Mouse (Mus musculus) hindbrain, embryonic 11.5 days (tissue): ENCODE measurements around the gene 5730596B20Rik. TPM values are rescaled to one million over a fixed set of nuclear protein-coding genes. Genes with fewer than 3 reads are reported as not detected.

ENCODE experiments used
- ATAC-seq: fragments of 200-750 bp; cut with Nextera tagmentation; 2 replicates; pipeline ENCODE4 v1.8.0; 2017; ENCODE audit warnings: mild to moderate bottlenecking, moderate TSS enrichment, moderate library complexity; ENCODE audit not compliant: low FRiP score
- DNase-seq: peaks from one replicate; pipeline ENCODE4 v3.0.0-alpha.2; 2015; ENCODE audit warnings: low spot score
- H3K27ac ChIP-seq: fragments of 300-500 bp; sonication (generic); 2 replicates; pipeline ENCODE4 v1.5.1; 2014; ENCODE audit warnings: mild to moderate bottlenecking, low read depth, low read length
- H3K27me3 ChIP-seq: fragments of 300-500 bp; sonication (generic); 2 replicates; pipeline ENCODE4 v1.6.1; 2014; ENCODE audit warnings: mild to moderate bottlenecking, low read length, moderate library complexity, mixed read lengths; ENCODE audit not compliant: control insufficient read depth, insufficient read depth
- H3K36me3 ChIP-seq: fragments of 300-500 bp; sonication (generic); 2 replicates; pipeline ENCODE4 v1.6.1; 2014; ENCODE audit warnings: mild to moderate bottlenecking, low read length, moderate library complexity, mixed read lengths; ENCODE audit not compliant: control insufficient read depth, insufficient read depth
- H3K4me1 ChIP-seq: fragments of 300-500 bp; sonication (generic); replicated peaks from 2 replicates; pipeline ENCODE4 v1.6.1; 2014; ENCODE audit warnings: low read length, mixed read lengths; ENCODE audit not compliant: control insufficient read depth, insufficient read depth
- H3K4me2 ChIP-seq: fragments of 300-500 bp; sonication (generic); replicated peaks from 2 replicates; pipeline ENCODE4 v1.6.1; 2014; ENCODE audit warnings: mild to moderate bottlenecking, low read depth, low read length
- H3K4me3 ChIP-seq: fragments of 300-500 bp; sonication (generic); 2 replicates; pipeline ENCODE4 v1.5.1; 2014; ENCODE audit warnings: low read depth, low read length
- H3K9ac ChIP-seq: fragments of 300-500 bp; sonication (generic); 2 replicates; pipeline ENCODE4 v1.6.1; 2014; ENCODE audit warnings: low read depth, low read length
- H3K9me3 ChIP-seq: fragments of 300-500 bp; sonication (generic); 2 replicates; pipeline ENCODE4 v1.6.1; 2016; ENCODE audit warnings: low read length; ENCODE audit not compliant: control insufficient read depth
- WGBS: fragments of 180-500 bp; shearing (Covaris S2); extraction: QIAGEN DNeasy Blood & Tissue Kit; methylation state at CpG from one replicate; pipeline ENCODE4 v1.1.7; 2014; 5-methylcytosine and 5-hydroxymethylcytosine counted together
- polyA plus RNA-seq: library from polyadenylated mRNA; unstranded; fragments of >200 nt; fragmentation: Nextera tagmentation; extraction: Ambion mirVana; gene quantifications from 2 replicates; pipeline ENCODE4 v1.2.1, GENCODE M21; 2014

5730596B20Rik gene
- polyA plus RNA-seq, 1 experiment from 2014 or later, result 5.4 TPM

DNA sequence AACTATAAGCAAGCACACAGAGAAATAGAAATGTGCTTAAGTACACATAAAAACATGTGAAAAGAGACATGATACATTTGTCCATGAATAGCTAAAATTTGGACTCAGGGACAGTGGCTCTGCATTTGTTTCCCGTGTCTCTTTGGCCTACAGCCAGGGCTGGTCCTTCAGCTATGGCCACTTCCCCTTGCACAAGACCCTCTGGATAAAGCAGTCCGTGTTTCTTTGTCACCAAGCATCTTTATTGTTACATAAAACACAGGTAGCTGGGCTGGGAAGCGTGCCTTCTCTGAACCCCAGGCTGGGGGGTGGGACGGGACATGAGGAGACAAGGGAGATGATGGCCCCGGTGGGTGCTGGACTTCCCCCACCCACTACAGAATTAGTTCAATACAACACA, 37.0 kb downstream of the 5730596B20Rik start:
- 8% methylated on average over 5 of the region's 5 CpGs for WGBS
- Histone ChIP-seq H3K27ac (no peak overlapping the region), H3K4me1 (peaks cover 5% of the 10 kb centered on the region; the same call in 1 of the 2 replicates), H3K36me3 (no peaks in the 10 kb centered on the region), H3K9me3 (no peaks in the 10 kb centered on the region), H3K27me3 (peaks cover 97% of the 10 kb centered on the region), H3K4me2 (no peak overlapping the region), H3K4me3 (no peak overlapping the region), H3K9ac (no peak overlapping the region)
- ATAC-seq (no peak), DNase-seq (no peak)

DNA sequence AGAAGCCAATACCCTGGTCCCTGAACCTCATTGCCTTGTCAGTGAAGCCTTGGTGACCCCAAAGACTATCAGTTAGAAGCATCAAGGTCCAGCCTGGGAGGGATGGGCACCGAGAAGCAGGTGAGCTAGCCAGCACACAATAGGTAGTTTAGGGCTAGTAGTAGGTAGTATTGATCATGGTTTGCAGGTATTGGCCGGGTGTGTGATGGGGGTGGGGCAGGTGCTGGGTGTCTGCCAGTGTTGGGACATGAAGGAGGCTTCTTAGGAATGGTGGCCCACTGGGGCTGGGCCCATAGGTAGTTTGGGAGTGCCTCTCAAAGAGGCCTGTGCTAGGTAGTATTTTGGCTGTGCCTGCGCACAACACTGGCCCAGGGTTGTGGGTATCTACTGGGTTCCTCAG, 37.8 kb downstream of the 5730596B20Rik start:
- Histone ChIP-seq H3K27ac (no peak overlapping the region), H3K4me3 (no peak overlapping the region), H3K9me3 (no peaks in the 10 kb centered on the region), H3K27me3 (peaks cover 97% of the 10 kb centered on the region), H3K4me1 (peaks cover 5% of the 10 kb centered on the region; the same call in 1 of the 2 replicates), H3K36me3 (no peaks in the 10 kb centered on the region), H3K4me2 (no peak overlapping the region), H3K9ac (no peak overlapping the region)
- no peak for ATAC-seq
- no peak for DNase-seq
- WGBS, result 15% methylated on average over 3 of the region's 3 CpGs

DNA sequence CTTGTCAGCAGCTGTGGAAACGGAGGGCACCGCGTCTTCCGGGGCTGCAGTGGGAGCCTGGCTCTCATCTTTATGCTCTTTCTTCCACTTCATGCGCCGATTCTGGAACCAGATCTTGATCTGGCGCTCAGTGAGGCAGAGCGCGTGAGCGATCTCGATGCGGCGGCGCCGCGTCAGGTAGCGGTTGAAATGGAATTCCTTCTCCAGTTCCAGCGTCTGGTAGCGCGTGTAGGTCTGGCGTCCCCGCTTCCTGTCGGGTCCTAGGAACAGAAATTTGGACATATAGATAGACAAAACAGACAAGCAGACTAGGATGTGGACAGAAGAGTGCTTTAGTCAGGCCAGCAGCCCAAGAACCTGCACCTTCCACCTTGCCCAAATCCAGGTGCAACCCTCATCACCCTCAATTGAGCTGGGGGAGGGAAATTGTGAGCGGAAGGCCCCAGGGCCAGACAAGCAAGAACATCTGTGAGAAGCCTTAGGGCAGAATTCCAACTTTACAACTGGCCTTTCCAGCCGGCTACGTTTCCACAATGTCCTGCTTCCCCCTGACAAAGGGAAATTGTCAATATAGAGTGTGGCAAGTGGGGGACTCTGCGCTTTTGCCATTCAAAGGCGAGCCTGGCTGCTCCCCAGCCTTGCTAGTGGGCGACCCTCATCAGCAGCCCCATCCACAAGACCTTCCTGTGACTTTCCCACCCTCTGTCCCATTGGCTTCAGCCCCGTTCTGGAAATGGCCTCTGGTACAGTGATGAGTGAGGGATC, 38.7 kb downstream of the 5730596B20Rik start:
- WGBS, result 2% methylated on average over 30 of the region's 30 CpGs
- H3K4me3 ChIP-seq, result no peak overlapping the region
- peak; percentile 61 for DNase-seq
- H3K4me2 ChIP-seq, result no peak overlapping the region
- H3K36me3 ChIP-seq, result no peaks in the 10 kb centered on the region
- peaks cover 99% of the 10 kb centered on the region for H3K27me3 ChIP-seq
- no peak overlapping the region for H3K27ac ChIP-seq
- no peak overlapping the region for H3K9ac ChIP-seq
- no peak for ATAC-seq
- H3K4me1 ChIP-seq, result peaks cover 5% of the 10 kb centered on the region; the same call in 1 of the 2 replicates
- no peaks in the 10 kb centered on the region for H3K9me3 ChIP-seq

DNA sequence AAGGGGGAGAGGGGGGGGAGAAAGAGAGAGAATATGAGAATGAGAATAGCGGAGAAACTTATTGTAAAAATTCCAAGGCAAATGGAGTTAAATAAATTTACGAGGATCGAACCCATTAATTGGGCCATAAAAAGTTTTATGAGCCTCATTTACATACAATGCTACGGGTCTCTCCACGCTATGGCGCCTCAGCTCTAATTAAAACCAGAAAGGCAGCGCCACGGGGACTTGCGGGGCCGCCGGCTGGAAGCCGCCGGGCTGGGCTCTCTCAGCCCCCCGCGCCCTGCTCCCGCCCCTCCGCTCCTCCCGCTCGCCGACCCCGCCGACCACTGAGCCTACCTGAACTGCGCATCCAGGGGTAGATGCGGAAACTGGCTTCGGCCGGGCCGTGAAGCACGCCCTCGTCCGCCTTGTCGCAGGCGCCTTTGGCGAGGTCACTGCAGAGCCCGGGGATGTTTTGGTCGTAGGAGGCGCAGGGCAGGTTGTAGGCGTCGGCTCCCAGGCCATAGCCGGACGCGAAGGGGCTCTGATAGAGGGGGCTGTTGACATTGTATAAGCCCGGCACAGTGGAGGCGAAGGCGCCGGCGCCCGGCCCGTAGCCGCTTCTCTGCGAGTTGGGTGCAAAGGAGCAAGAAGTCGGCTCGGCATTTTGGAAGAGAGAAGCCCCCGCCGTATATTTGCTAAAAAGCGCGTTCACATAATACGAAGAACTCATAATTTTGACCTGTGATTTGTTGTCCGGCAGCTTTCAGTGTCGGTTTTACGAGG, 39.6 kb downstream of the 5730596B20Rik start:
- DNase-seq, result peak; percentile 68
- Histone ChIP-seq H3K36me3 (no peaks in the 10 kb centered on the region), H3K9ac (no peak overlapping the region), H3K4me3 (peak overlapping the region; percentile 25), H3K27me3 (peaks cover 99% of the 10 kb centered on the region), H3K9me3 (no peaks in the 10 kb centered on the region), H3K4me1 (peaks cover 8% of the 10 kb centered on the region; the same call in 1 of the 2 replicates), H3K27ac (0 out of 2 replicates have a peak overlapping the region, but pooled peaks have one; percentile 33), H3K4me2 (peak overlapping the region; percentile 49)
- peak; percentile 36; the same call in 1 of the 2 replicates for ATAC-seq
- 2% methylated on average over 60 of the region's 60 CpGs for WGBS

DNA sequence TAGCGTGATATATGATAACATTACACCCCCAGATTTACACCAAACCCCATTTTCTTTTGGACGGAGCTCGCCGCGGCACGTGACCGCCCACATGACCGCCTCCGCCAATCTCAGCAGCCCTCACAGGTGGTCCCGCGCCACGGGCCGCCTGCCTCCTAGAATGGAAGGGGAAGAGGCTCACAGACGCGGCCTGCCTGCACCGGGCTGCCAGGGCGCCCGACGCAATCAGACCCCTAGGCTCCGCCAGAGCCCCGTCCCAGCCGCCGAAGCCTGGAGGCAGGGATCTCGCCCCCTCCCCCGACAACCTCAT, 40.1 kb downstream of the 5730596B20Rik start:
- no peak for DNase-seq
- Histone ChIP-seq H3K36me3 (no peaks in the 10 kb centered on the region), H3K4me2 (peak overlapping the region; percentile 49), H3K4me3 (peak overlapping the region; percentile 25), H3K4me1 (peaks cover 8% of the 10 kb centered on the region; the same call in 1 of the 2 replicates), H3K27me3 (peaks cover 99% of the 10 kb centered on the region), H3K9me3 (no peaks in the 10 kb centered on the region), H3K27ac (no peak overlapping the region), H3K9ac (no peak overlapping the region)
- ATAC-seq, result peak; percentile 79
- WGBS, result under 1% methylated on average over 23 of the region's 25 CpGs

DNA sequence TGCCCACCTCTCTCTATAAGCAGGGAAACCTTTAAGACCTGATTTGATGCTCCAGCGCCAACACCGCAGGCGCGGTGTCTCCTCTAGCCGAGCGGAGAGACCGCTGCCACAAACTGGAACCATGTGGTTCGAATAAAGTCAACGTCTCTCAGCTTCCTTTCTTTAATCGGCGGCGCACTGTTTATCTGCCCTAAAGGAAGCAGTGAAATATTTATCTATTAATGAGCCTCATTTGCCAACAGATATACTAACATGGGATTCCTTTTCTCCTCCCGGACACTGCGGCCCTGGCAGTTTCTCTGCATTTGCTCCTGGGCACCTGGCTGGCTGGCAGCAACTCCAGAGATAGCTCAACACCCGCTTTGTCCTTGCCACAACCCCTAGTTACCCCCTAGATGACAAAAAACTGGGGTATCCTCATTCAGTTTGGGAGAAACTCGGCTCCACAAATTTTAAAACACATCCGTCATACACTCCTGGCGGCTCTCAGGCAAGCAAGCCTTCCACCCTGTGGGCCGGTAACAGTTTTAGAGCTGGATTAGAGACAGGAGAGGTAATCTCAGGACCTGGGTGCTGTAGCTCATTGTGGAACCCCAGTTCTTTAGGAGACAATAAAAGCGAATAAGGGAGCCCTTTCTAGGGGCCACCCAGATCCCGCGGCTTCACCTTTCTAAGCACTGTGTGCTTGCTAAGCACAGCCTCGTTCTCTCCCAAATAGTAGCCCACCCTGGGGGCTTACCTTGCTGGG, 40.8 kb downstream of the 5730596B20Rik start:
- peak overlapping the region; percentile 25 for H3K4me3 ChIP-seq
- no peaks in the 10 kb centered on the region for H3K36me3 ChIP-seq
- 6% methylated on average over 23 of the region's 23 CpGs for WGBS
- no peak overlapping the region for H3K9ac ChIP-seq
- ATAC-seq (no peak), DNase-seq (peak; percentile 71)
- peak overlapping the region; percentile 49; the same call in 1 of the 2 replicates for H3K4me2 ChIP-seq
- peaks cover 8% of the 10 kb centered on the region; the same call in 1 of the 2 replicates for H3K4me1 ChIP-seq
- no peak overlapping the region for H3K27ac ChIP-seq
- H3K27me3 ChIP-seq, result peaks cover 99% of the 10 kb centered on the region
- H3K9me3 ChIP-seq, result no peaks in the 10 kb centered on the region

DNA sequence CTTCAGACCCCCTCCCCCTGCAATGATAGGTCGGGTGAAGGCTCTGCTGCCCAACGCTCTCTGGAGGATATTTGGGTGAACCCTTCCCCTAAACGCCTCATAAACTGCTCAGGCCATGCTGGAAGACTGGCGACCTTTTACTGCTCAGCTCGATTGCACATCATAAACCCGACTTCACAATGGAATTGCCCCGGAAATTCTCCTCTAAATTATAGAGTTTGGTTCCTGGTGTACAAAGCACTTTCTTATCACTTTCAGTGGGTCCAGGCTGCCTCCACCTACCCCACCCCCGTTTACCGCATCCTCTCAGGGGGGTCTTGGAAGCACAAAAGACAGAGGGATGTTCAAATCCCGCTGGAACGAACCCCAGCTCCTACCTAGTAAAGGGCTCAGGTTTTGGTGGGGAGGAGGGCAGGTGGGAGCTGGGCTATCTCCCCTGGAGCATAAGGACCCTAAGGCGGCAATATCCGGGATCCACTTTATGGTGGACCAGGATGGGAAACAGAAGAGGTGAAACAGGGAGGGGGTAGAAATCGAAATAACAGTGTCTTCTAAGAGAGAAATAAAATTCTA, 41.4 kb downstream of the 5730596B20Rik start:
- no peaks in the 10 kb centered on the region for H3K9me3 ChIP-seq
- H3K36me3 ChIP-seq, result no peaks in the 10 kb centered on the region
- H3K27me3 ChIP-seq, result peaks cover 99% of the 10 kb centered on the region
- DNase-seq, result peak; percentile 70
- no peak overlapping the region for H3K27ac ChIP-seq
- H3K4me1 ChIP-seq, result peaks cover 8% of the 10 kb centered on the region; the same call in 1 of the 2 replicates
- no peak overlapping the region for H3K4me2 ChIP-seq
- 7% methylated on average over 14 of the region's 14 CpGs for whole genome bisulfite sequencing
- no peak for ATAC-seq
- H3K4me3 ChIP-seq, result no peak overlapping the region
- no peak overlapping the region for H3K9ac ChIP-seq

DNA sequence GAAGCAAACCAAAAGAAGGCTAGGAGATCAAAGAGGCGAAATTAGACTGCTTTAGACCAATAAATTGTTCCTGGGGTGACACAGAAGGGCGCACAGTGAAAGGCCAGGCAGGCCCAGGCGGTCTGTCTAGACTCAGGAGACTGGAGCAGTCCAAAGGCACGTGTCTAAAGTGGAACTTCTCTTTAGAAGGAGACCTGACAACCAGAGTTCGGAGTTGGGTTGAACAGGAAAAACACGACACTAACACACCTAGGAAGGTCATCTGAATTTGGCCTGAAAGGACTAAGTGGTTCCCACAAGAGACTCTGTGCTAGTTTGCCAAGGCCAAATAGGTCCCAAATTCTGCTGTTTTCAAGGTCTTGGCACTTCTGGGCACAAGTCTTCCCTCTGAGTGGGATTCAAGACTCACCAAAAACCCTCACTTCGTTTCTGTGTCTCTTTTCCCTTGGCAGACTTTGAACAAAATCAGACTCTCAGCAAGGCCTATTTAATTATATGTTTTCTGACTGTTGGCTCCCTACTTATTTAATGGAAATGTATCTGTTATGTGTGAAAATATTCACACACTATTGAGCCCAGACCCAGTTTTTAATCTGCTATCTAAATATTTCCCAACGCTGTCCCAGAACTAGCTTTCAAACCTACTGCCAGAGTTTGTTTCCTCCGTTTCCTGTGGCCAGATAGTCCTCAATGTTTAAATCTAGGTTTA, 42.1 kb downstream of the 5730596B20Rik start:
- DNase-seq (peak; percentile 71), ATAC-seq (no peak)
- H3K9me3 ChIP-seq, result no peaks in the 10 kb centered on the region
- WGBS, result 21% methylated on average over 9 of the region's 9 CpGs
- no peaks in the 10 kb centered on the region for H3K36me3 ChIP-seq
- H3K9ac ChIP-seq, result no peak overlapping the region
- H3K4me2 ChIP-seq, result no peak overlapping the region
- peaks cover 8% of the 10 kb centered on the region; the same call in 1 of the 2 replicates for H3K4me1 ChIP-seq
- no peak overlapping the region for H3K27ac ChIP-seq
- H3K27me3 ChIP-seq, result peaks cover 97% of the 10 kb centered on the region
- no peak overlapping the region for H3K4me3 ChIP-seq
